Mouse (Mus musculus) embryonic facial prominence, embryonic 11.5 days (tissue): ENCODE data around the gene Adam33. TPM values are rescaled to one million over a fixed set of nuclear protein-coding genes. Genes with fewer than 3 reads are reported as not detected.
"Not testable (repeated sequence)": the region's sequence is repeated elsewhere in the genome, so short reads cannot be mapped to it uniquely, and the experiment has no call there.

Experiments
- ATAC-seq: fragments of 200-750 bp; cut with Nextera tagmentation; replicated peaks from 2 replicates; pipeline ENCODE4 v1.8.0; 2017; ENCODE audit warnings: low read depth; ENCODE audit not compliant: insufficient number of reproducible peaks, low FRiP score, low TSS enrichment
- DNase-seq: peaks from one replicate; pipeline ENCODE4 v3.0.0-alpha.2; 2015; ENCODE audit warnings: low spot score
- H3K27ac ChIP-seq: fragments of 300-500 bp; sonication (generic); replicated peaks from 2 replicates; pipeline ENCODE4 v1.5.1; 2014; ENCODE audit warnings: mild to moderate bottlenecking, low read depth, low read length, control low read depth
- H3K27me3 ChIP-seq: fragments of 300-500 bp; sonication (generic); 2 replicates; pipeline ENCODE4 v1.6.1; 2014; ENCODE audit warnings: mild to moderate bottlenecking, low read length, moderate library complexity, mixed read lengths; ENCODE audit not compliant: control insufficient read depth, insufficient read depth
- H3K36me3 ChIP-seq: fragments of 300-500 bp; sonication (generic); replicated peaks from 2 replicates; pipeline ENCODE4 v1.6.1; 2014; ENCODE audit warnings: low read depth, mild to moderate bottlenecking, low read length, moderate library complexity, mixed read lengths; ENCODE audit not compliant: control insufficient read depth, insufficient read depth
- H3K4me1 ChIP-seq: fragments of 300-500 bp; sonication (generic); 2 replicates; pipeline ENCODE4 v1.6.1; 2014; ENCODE audit warnings: low read length, mixed read lengths; ENCODE audit not compliant: control insufficient read depth, insufficient read depth
- H3K4me2 ChIP-seq: fragments of 300-500 bp; sonication (generic); 2 replicates; pipeline ENCODE4 v1.6.1; 2014; ENCODE audit warnings: low read depth, mild to moderate bottlenecking, control low read depth, low read length, moderate library complexity
- H3K4me3 ChIP-seq: fragments of 300-500 bp; sonication (generic); 2 replicates; pipeline ENCODE4 v1.5.1; 2014; ENCODE audit warnings: low read depth, low read length, control low read depth
- H3K9ac ChIP-seq: fragments of 300-500 bp; sonication (generic); replicated peaks from 2 replicates; pipeline ENCODE4 v1.6.1; 2014; ENCODE audit warnings: mild to moderate bottlenecking, control low read depth, low read length
- H3K9me3 ChIP-seq: fragments of 300-500 bp; sonication (generic); replicated peaks from 2 replicates; pipeline ENCODE4 v1.6.1; 2016; ENCODE audit warnings: mild to moderate bottlenecking, low read length, inconsistent platforms, mixed read lengths; ENCODE audit not compliant: control insufficient read depth
- WGBS: fragments of 180-500 bp; shearing (Covaris S2); extraction: QIAGEN DNeasy Blood & Tissue Kit; methylation state at CpG from one replicate; pipeline ENCODE4 v1.1.7; 2014; 5-methylcytosine and 5-hydroxymethylcytosine counted together
- polyA plus RNA-seq: library from polyadenylated mRNA; unstranded; fragments of >200 nt; fragmentation: Nextera tagmentation; extraction: Ambion mirVana; gene quantifications from 2 replicates; pipeline ENCODE4 v1.2.1, GENCODE M21; 2014

Adam33 gene
- polyA plus RNA-seq, 1 experiment from 2014 or later: 0.80 TPM

GRCm38 (mm10) chr2:131036343-131036742 is 27.3 kb downstream of the Adam33 start:
- WGBS: 95% methylated on average over 2 of the region's 2 CpGs
- Histone ChIP-seq H3K4me1 (no peaks in the 10 kb centered on the region), H3K9me3 (no peaks in the 10 kb centered on the region)

GRCm38 (mm10) chr2:131031406-131031805 is 32.2 kb downstream of the Adam33 start:
- H3K36me3 ChIP-seq, H3K9me3 ChIP-seq, H3K27ac ChIP-seq, H3K4me2 ChIP-seq, DNase-seq, H3K4me1 ChIP-seq, H3K27me3 ChIP-seq, ATAC-seq, H3K9ac ChIP-seq, H3K4me3 ChIP-seq: not testable (repeated sequence)
- WGBS: 70% methylated on average over 1 of the region's 1 CpGs

More at GRCm38 (mm10) chr2:131036343-131036742, 27.3 kb downstream of the Adam33 start:
- ATAC-seq: no peak
- Histone ChIP-seq H3K27ac (no peak overlapping the region), H3K9ac (no peak overlapping the region), H3K36me3 (no peaks in the 10 kb centered on the region), H3K4me3 (no peak overlapping the region), H3K4me2 (no peak overlapping the region), H3K27me3 (peaks cover 18% of the 10 kb centered on the region)
- no peak for DNase-seq

GRCm38 (mm10) chr2:131030998-131031397 is 32.6 kb downstream of the Adam33 start:
- WGBS: 72% methylated on average over 1 of the region's 1 CpGs
- Histone ChIP-seq H3K4me3 (no peak overlapping the region), H3K27me3 (no peaks in the 10 kb centered on the region), H3K4me2 (no peak overlapping the region), H3K36me3 (no peaks in the 10 kb centered on the region), H3K9me3 (no peaks in the 10 kb centered on the region), H3K27ac (no peak overlapping the region), H3K9ac (no peak overlapping the region), H3K4me1 (no peaks in the 10 kb centered on the region; the same call in 1 of the 2 replicates)
- DNase-seq: no peak
- ATAC-seq: no peak

- no peaks in the 10 kb centered on the region; the same call in 1 of the 2 replicates for H3K4me1 ChIP-seq
- DNase-seq (no peak), ATAC-seq (no peak)
- no peak overlapping the region for H3K9ac ChIP-seq
- no peaks in the 10 kb centered on the region for H3K36me3 ChIP-seq
- H3K9me3 ChIP-seq: no peaks in the 10 kb centered on the region
- H3K27ac ChIP-seq: no peak overlapping the region
- 89% methylated on average over 2 of the region's 2 CpGs for WGBS
- no peaks in the 10 kb centered on the region for H3K27me3 ChIP-seq
- H3K4me2 ChIP-seq: no peak overlapping the region
- no peak overlapping the region for H3K4me3 ChIP-seq
Measured at GRCm38 (mm10) chr2:131030561-131030960, 33.1 kb downstream of the Adam33 start.

GRCm38 (mm10) chr2:131029065-131029935 is 34.3 kb downstream of the Adam33 start:
- H3K9me3 ChIP-seq: no peaks in the 10 kb centered on the region
- H3K27ac ChIP-seq: no peak overlapping the region
- no peaks in the 10 kb centered on the region for H3K36me3 ChIP-seq
- ATAC-seq (no peak), DNase-seq (no peak)
- H3K4me2 ChIP-seq: no peak overlapping the region
- WGBS: 65% methylated on average over 9 of the region's 9 CpGs
- H3K4me3 ChIP-seq: no peak overlapping the region
- no peak overlapping the region for H3K9ac ChIP-seq
- no peaks in the 10 kb centered on the region for H3K27me3 ChIP-seq
- no peaks in the 10 kb centered on the region; the same call in 1 of the 2 replicates for H3K4me1 ChIP-seq

GRCm38 (mm10) chr2:131026941-131027340 is 36.7 kb downstream of the Adam33 start:
- Histone ChIP-seq H3K9me3 (no peaks in the 10 kb centered on the region), H3K36me3 (no peaks in the 10 kb centered on the region), H3K4me2 (no peak overlapping the region), H3K27ac (no peak overlapping the region), H3K27me3 (no peaks in the 10 kb centered on the region), H3K4me3 (no peak overlapping the region), H3K9ac (no peak overlapping the region), H3K4me1 (no peaks in the 10 kb centered on the region; the same call in 1 of the 2 replicates)
- ATAC-seq (no peak), DNase-seq (no peak)
- WGBS: 84% methylated on average over 3 of the region's 3 CpGs

- WGBS: 93% methylated on average over 2 of the region's 2 CpGs
- H3K4me3 ChIP-seq: no peak overlapping the region
- DNase-seq (no peak), ATAC-seq (no peak)
- no peak overlapping the region for H3K4me2 ChIP-seq
- H3K4me1 ChIP-seq: no peaks in the 10 kb centered on the region; the same call in 1 of the 2 replicates
- no peaks in the 10 kb centered on the region for H3K27me3 ChIP-seq
- H3K9ac ChIP-seq: no peak overlapping the region
- no peaks in the 10 kb centered on the region for H3K36me3 ChIP-seq
- H3K9me3 ChIP-seq: no peaks in the 10 kb centered on the region
- no peak overlapping the region for H3K27ac ChIP-seq
Measured at GRCm38 (mm10) chr2:131025230-131025629, 38.4 kb downstream of the Adam33 start.

GRCm38 (mm10) chr2:131010566-131010965 is 53.0 kb downstream of the Adam33 start:
- Histone ChIP-seq H3K9ac (no peak overlapping the region), H3K4me2 (no peak overlapping the region), H3K9me3 (no peaks in the 10 kb centered on the region), H3K36me3 (peaks cover 3% of the 10 kb centered on the region; the same call in 1 of the 2 replicates), H3K4me1 (no peaks in the 10 kb centered on the region), H3K4me3 (no peak overlapping the region), H3K27ac (no peak overlapping the region), H3K27me3 (no peaks in the 10 kb centered on the region)
- ATAC-seq: no peak
- WGBS: 86% methylated on average over 1 of the region's 1 CpGs
- DNase-seq: no peak
